Mouse (Mus musculus): Measurements from ENCODE around the gene Mbd3.

GRCm38 (mm10) chr10:80367954-80368353 lies 31.4 kb downstream of the Mbd3 start:
- TF ChIP-seq POLR2A (IDR thresholded peaks at IDR 0.05; ENCODE audit: control insufficient read depth, low read depth, low read length), result no peak
- no peak for TF ChIP-seq CTCF (IDR thresholded peaks at IDR 0.05; ENCODE audit: control insufficient read depth, insufficient read depth, insufficient replicate concordance, low read depth, low read length)
